Mouse (Mus musculus): ENCODE data around the gene Slc4a2.

GRCm38 (mm10) chr5:24389658-24390020 is 34.0 kb upstream of the Slc4a2 start:
- TF ChIP-seq POLR2A (IDR thresholded peaks at IDR 0.05; ENCODE audit: borderline replicate concordance, insufficient read depth, low read length) = no peak
- TF ChIP-seq CTCF (IDR thresholded peaks at IDR 0.05; ENCODE audit: borderline replicate concordance, insufficient read depth, low read depth, low read length) = no peak
